Mouse (Mus musculus) liver, postnatal 0 days (tissue): ENCODE measurements around the gene Tmem120a. TPM values are rescaled to one million over a fixed set of nuclear protein-coding genes. Genes with fewer than 3 reads are reported as not detected.
A peak's percentile ranks its signal among the peaks of the same experiment; 100 is the strongest.

Experiments
- ATAC-seq: fragments of 200-750 bp; cut with Nextera tagmentation; 2 replicates; pipeline ENCODE4 v1.8.0; 2017; ENCODE audit warnings: mild to moderate bottlenecking, moderate library complexity
- DNase-seq: peaks from one replicate; pipeline ENCODE4 v3.0.0-alpha.2; 2016
- H3K27ac ChIP-seq: fragments of 300-500 bp; sonication (generic); 2 replicates; pipeline ENCODE4 v1.5.1; 2014; ENCODE audit warnings: antibody characterized with exemption, moderate library complexity, mild to moderate bottlenecking, low read depth
- H3K27me3 ChIP-seq: fragments of 300-500 bp; sonication (generic); 2 replicates; pipeline ENCODE4 v1.6.1; 2014; ENCODE audit warnings: low read length, control low read depth, mixed read lengths; ENCODE audit not compliant: insufficient read depth
- H3K36me3 ChIP-seq: fragments of 300-500 bp; sonication (generic); replicated peaks from 2 replicates; pipeline ENCODE4 v1.6.1; 2014; ENCODE audit warnings: mild to moderate bottlenecking, control low read depth, low read length, moderate library complexity, mixed read lengths; ENCODE audit not compliant: insufficient read depth
- H3K4me1 ChIP-seq: fragments of 300-500 bp; sonication (generic); 2 replicates; pipeline ENCODE4 v1.6.1; 2014; ENCODE audit warnings: antibody characterized with exemption, mild to moderate bottlenecking, control low read depth; ENCODE audit not compliant: insufficient read depth
- H3K4me2 ChIP-seq: fragments of 300-500 bp; sonication (generic); 2 replicates; pipeline ENCODE4 v1.6.1; 2014; ENCODE audit warnings: low read depth, mild to moderate bottlenecking, low read length, moderate library complexity, mixed read lengths
- H3K4me3 ChIP-seq: fragments of 300-500 bp; sonication (generic); 2 replicates; pipeline ENCODE4 v1.5.1; 2014; ENCODE audit warnings: low read depth, low read length
- H3K9ac ChIP-seq: fragments of 300-500 bp; sonication (generic); replicated peaks from 2 replicates; pipeline ENCODE4 v1.6.1; 2014; ENCODE audit warnings: mild to moderate bottlenecking, moderate library complexity
- H3K9me3 ChIP-seq: fragments of 300-500 bp; sonication (generic); 2 replicates; pipeline ENCODE4 v1.6.1; 2016; ENCODE audit warnings: mild to moderate bottlenecking, control low read depth, low read length, mixed read lengths
- CTCF ChIP-seq: sonication (generic); IDR thresholded peaks from 2 replicates; pipeline ENCODE4 v1.5.1; 2016; ENCODE audit warnings: antibody characterized with exemption, low read depth
- EP300 ChIP-seq: IDR thresholded peaks from 2 replicates; pipeline ENCODE4 v1.6.1; 2016; ENCODE audit warnings: antibody characterized with exemption, low read depth, mild to moderate bottlenecking
- WGBS: fragments of 180-500 bp; shearing (Covaris S2); extraction: QIAGEN DNeasy Blood & Tissue Kit; methylation state at CpG from one replicate; pipeline ENCODE4 v1.1.7; 2014; ENCODE audit not compliant: insufficient replicate concordance; 5-methylcytosine and 5-hydroxymethylcytosine counted together
- polyA plus RNA-seq: library from polyadenylated mRNA; unstranded; fragments of >200 nt; fragmentation: Nextera tagmentation; extraction: Ambion mirVana; gene quantifications from 2 replicates; pipeline ENCODE4 v1.2.1, GENCODE M21; 2015

Gene Tmem120a
- polyA plus RNA-seq, 1 experiment from 2014 or later, result 80.8 TPM

- DNase-seq, result no peak
- 47% methylated on average over 3 of the region's 3 CpGs for WGBS
- no peak for ATAC-seq
- H3K27me3 ChIP-seq, result no peaks in the 10 kb centered on the region
- H3K9me3 ChIP-seq, result no peaks in the 10 kb centered on the region
- H3K4me1 ChIP-seq, result peaks cover 15% of the 10 kb centered on the region
- H3K9ac ChIP-seq, result no peak overlapping the region
- H3K4me3 ChIP-seq, result no peak overlapping the region
- no peak overlapping the region for H3K27ac ChIP-seq
- peaks cover 34% of the 10 kb centered on the region for H3K36me3 ChIP-seq
- TF ChIP-seq EP300 (no peak), CTCF (no peak)
- H3K4me2 ChIP-seq, result no peak overlapping the region
These were observed 21.0 kb downstream of the Tmem120a start for GRCm38 (mm10) chr5:135723165-135723751.

- WGBS, result 81% methylated on average over 11 of the region's 11 CpGs
- H3K4me3 ChIP-seq, result no peak overlapping the region
- peaks cover 15% of the 10 kb centered on the region for H3K4me1 ChIP-seq
- DNase-seq, result no peak
- TF ChIP-seq CTCF (no peak), EP300 (no peak)
- H3K27ac ChIP-seq, result no peak overlapping the region
- no peak for ATAC-seq
- no peaks in the 10 kb centered on the region for H3K27me3 ChIP-seq
- no peak overlapping the region for H3K4me2 ChIP-seq
- peaks cover 40% of the 10 kb centered on the region for H3K36me3 ChIP-seq
- H3K9me3 ChIP-seq, result no peaks in the 10 kb centered on the region
- no peak overlapping the region for H3K9ac ChIP-seq
These were observed 22.1 kb downstream of the Tmem120a start for GRCm38 (mm10) chr5:135722121-135722520.

- Histone ChIP-seq H3K27ac (no peak overlapping the region), H3K27me3 (no peaks in the 10 kb centered on the region), H3K9ac (no peak overlapping the region), H3K36me3 (peaks cover 45% of the 10 kb centered on the region), H3K4me3 (no peak overlapping the region), H3K4me2 (no peak overlapping the region), H3K9me3 (no peaks in the 10 kb centered on the region), H3K4me1 (peaks cover 15% of the 10 kb centered on the region)
- WGBS, result 89% methylated on average over 8 of the region's 8 CpGs
- TF ChIP-seq CTCF (no peak), EP300 (no peak)
- DNase-seq (no peak), ATAC-seq (no peak)
These were observed 23.2 kb downstream of the Tmem120a start for GRCm38 (mm10) chr5:135721076-135721475.

- no peak for DNase-seq
- H3K9me3 ChIP-seq, result no peaks in the 10 kb centered on the region
- no peak for ATAC-seq
- no peaks in the 10 kb centered on the region for H3K27me3 ChIP-seq
- WGBS, result 77% methylated on average over 3 of the region's 3 CpGs
- no peak overlapping the region for H3K27ac ChIP-seq
- no peak overlapping the region for H3K9ac ChIP-seq
- H3K4me2 ChIP-seq, result no peak overlapping the region
- peaks cover 44% of the 10 kb centered on the region for H3K36me3 ChIP-seq
- TF ChIP-seq CTCF (no peak), EP300 (no peak)
- no peak overlapping the region for H3K4me3 ChIP-seq
- peaks cover 10% of the 10 kb centered on the region for H3K4me1 ChIP-seq
These were observed 24.1 kb downstream of the Tmem120a start for GRCm38 (mm10) chr5:135720121-135720520.

DNA sequence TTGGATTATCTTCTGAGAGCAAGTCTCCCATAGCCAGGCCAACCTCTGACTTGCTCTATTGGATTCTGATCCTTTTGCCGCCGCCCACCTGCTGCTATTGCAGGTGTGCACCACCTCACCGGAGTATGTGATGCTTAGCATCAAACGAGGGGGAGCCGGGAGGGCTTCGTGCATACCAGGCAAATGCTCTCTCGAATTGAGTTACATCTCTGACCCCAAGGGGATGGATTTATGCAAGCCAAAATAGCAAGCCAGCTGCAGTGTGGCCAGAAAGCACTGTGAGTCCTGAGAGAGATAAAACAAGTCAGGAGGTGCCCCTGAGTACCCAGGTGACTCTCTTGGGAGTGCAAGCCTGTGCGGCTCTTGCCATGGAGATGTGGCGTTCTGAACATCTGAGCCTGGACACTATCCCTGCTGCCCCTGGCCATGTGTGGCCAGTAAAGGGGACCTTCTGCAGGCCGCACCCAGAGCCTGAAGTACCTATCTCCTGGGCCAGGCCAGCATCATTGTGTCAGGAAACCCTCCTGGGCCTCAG, 24.6 kb downstream of the Tmem120a start:
- no peaks in the 10 kb centered on the region for H3K27me3 ChIP-seq
- 87% methylated on average over 10 of the region's 10 CpGs for WGBS
- H3K4me2 ChIP-seq, result no peak overlapping the region
- TF ChIP-seq EP300 (no peak), CTCF (no peak)
- no peak overlapping the region for H3K4me3 ChIP-seq
- H3K36me3 ChIP-seq, result peaks cover 42% of the 10 kb centered on the region
- H3K27ac ChIP-seq, result no peak overlapping the region
- no peak for ATAC-seq
- H3K4me1 ChIP-seq, result peaks cover 9% of the 10 kb centered on the region
- H3K9ac ChIP-seq, result no peak overlapping the region
- DNase-seq, result no peak
- no peaks in the 10 kb centered on the region for H3K9me3 ChIP-seq

DNA sequence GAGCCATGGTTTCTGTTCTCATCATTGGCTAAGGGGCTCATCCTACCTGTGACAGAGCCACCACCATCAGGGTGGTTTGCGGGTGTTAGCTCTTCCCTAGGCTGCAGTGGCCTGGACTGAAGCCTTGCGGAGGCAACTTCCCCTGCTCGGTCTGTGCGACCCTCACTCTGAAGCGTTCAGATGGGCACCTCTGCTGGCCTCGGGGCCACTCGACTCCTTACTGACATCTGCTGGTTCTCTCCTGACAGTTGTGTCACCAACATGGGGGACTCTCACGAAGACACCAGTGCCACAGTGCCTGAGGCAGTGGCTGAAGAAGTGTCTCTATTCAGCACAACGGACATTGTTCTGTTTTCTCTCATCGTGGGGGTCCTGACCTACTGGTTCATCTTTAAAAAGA, 28.6 kb downstream of the Tmem120a start:
- ATAC-seq (no peak), DNase-seq (no peak)
- WGBS, result 54% methylated on average over 10 of the region's 10 CpGs

More for the DNA sequence above, 28.6 kb downstream of the Tmem120a start:
- Histone ChIP-seq H3K4me2 (no peak overlapping the region), H3K36me3 (peaks cover 31% of the 10 kb centered on the region), H3K9me3 (no peaks in the 10 kb centered on the region), H3K27ac (no peak overlapping the region), H3K4me1 (peaks cover 33% of the 10 kb centered on the region), H3K4me3 (no peak overlapping the region), H3K9ac (no peak overlapping the region), H3K27me3 (no peaks in the 10 kb centered on the region)
- TF ChIP-seq EP300, result no peak
- TF ChIP-seq CTCF, result peak; percentile 54
